Mouse (Mus musculus): ENCODE measurements around the gene Uroc1. TPM values are rescaled to one million over a fixed set of nuclear protein-coding genes. Genes with fewer than 3 reads are reported as not detected.

The Uroc1 gene
- total RNA-seq (2015) (not detected in 2 replicates), total RNA-seq (2017) (not detected in 2 replicates)

GRCm38 (mm10) chr6:90332561-90333425, at the start of gene Uroc1:
Gene Uroc1 (plus strand): TSS chr6:90333284.
- no peak for ATAC-seq (ENCODE audit: poor library complexity, severe bottlenecking)

- peak; percentile 51 for ATAC-seq (ENCODE audit: poor library complexity, severe bottlenecking)
Observed at GRCm38 (mm10) chr6:90288265-90288664, 44.8 kb upstream of the Uroc1 start.

- ATAC-seq (ENCODE audit: poor library complexity, severe bottlenecking): no peak
Observed at GRCm38 (mm10) chr6:90300919-90301318, 32.2 kb upstream of the Uroc1 start, which contains the start of gene BC048671. Gene BC048671 (plus strand): TSS chr6:90301219.

- ATAC-seq (ENCODE audit: poor library complexity, severe bottlenecking): no peak
Observed at GRCm38 (mm10) chr6:90306315-90306975, 26.6 kb upstream of the Uroc1 start.

GRCm38 (mm10) chr6:90308839-90309778, 24.0 kb upstream of the Uroc1 start:
- ATAC-seq (ENCODE audit: poor library complexity, severe bottlenecking): no peak

DNA sequence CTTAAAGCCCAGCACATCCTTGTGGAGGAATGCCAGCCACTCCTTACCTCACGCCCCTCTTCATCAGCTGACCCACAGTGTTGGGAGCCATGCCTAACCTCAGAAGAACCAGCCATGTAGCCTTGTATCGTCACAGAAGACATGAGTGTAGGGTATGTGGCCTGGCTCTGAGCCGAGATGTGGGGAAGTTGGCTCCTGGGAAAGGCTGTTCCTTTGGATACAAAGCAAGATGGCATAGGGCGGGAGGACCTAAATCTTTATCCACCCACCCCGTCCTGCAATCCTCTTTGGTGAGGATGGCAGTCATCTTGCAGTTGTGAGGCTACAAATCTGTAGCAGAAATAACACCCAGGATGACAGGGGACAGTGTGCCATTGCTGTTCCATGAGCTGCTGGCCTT, 17.1 kb upstream of the Uroc1 start:
- ATAC-seq (ENCODE audit: poor library complexity, severe bottlenecking): no peak

GRCm38 (mm10) chr6:90317510-90318258, 15.4 kb upstream of the Uroc1 start:
- ATAC-seq (ENCODE audit: poor library complexity, severe bottlenecking): no peak

DNA sequence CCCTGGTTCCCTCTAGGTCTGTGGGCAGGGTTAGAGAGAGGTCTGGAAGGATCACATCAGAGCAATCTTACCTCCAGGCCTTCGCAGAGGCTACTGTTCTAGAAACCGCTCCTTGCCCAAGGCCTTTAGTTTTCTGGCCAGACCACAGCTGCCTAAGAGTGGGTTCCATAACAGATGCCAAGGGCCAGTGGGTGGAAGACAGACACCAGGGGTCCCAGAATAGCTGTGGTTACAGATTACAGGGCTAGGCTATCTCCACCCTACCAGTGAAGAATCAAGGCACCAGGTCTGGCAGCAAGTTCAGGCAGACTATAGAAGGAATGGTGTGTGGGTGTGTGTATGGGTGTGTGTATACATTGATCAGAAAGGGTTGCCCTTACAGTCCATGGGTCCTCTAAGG, 14.1 kb upstream of the Uroc1 start:
- no peak for ATAC-seq (ENCODE audit: poor library complexity, severe bottlenecking)

- ATAC-seq (ENCODE audit: poor library complexity, severe bottlenecking): peak; percentile 13; the same call in 1 of the 2 replicates
Observed at GRCm38 (mm10) chr6:90319475-90320191, 13.5 kb upstream of the Uroc1 start.

GRCm38 (mm10) chr6:90320429-90320828, 12.7 kb upstream of the Uroc1 start:
- ATAC-seq (ENCODE audit: poor library complexity, severe bottlenecking): peak; percentile 51

DNA sequence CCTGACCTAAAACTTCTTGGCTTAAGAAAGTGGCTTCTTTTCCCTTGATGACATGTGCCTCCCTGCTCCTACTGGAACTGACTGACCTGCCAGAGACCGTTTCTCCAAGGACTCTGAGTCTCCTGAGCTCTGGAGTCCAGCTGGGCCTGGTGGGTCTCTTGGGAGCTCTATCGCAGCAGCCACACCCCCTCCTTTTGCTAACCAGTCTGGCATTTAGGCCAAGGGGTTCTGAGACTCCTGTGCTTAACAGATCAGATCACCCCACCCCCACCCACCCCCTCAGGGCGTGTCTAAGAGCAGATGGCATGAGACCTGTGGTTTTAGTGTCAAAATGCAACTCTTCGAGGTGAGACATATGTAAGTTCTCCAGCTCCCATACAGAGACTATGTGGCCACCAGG, 11.3 kb upstream of the Uroc1 start:
- ATAC-seq (ENCODE audit: poor library complexity, severe bottlenecking): peak; percentile 5; the same call in 1 of the 2 replicates

DNA sequence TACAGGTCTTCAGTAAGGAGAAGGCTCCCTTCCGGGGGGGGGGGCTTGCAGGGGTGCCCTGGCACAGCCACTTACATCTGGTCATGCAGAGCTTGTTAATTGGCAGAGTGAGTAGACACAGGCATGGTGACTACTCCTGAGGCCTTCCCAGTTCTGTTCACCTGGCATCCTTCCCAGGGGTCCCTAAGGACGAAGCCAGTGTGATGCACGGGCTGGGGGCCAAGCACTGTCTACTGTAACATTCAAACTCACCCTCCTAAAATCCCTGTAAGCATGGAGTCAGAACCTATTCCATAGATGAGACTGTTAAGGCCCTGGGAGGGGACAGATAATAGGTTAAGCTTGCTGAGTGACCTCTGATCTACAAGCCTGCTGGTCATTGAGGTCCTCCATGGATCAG, 9.1 kb upstream of the Uroc1 start:
- no peak for ATAC-seq (ENCODE audit: poor library complexity, severe bottlenecking)

- no peak for ATAC-seq (ENCODE audit: poor library complexity, severe bottlenecking)
Observed at GRCm38 (mm10) chr6:90324463-90324862, 8.6 kb upstream of the Uroc1 start.

- peak; percentile 60 for ATAC-seq (ENCODE audit: poor library complexity, severe bottlenecking)
Observed at GRCm38 (mm10) chr6:90324991-90325390, 8.1 kb upstream of the Uroc1 start, which contains the start of gene Chst13. Gene Chst13 (minus strand): TSS chr6:90325185.

- peak; percentile 51 for ATAC-seq (ENCODE audit: poor library complexity, severe bottlenecking)
Observed at GRCm38 (mm10) chr6:90327670-90328069, 5.4 kb upstream of the Uroc1 start.

GRCm38 (mm10) chr6:90329953-90330352, 3.1 kb upstream of the Uroc1 start:
- ATAC-seq (ENCODE audit: poor library complexity, severe bottlenecking): no peak

- peak; percentile 33; the same call in 1 of the 2 replicates for ATAC-seq (ENCODE audit: poor library complexity, severe bottlenecking)
Observed at GRCm38 (mm10) chr6:90334244-90334643, 1.2 kb downstream of the Uroc1 start.

DNA sequence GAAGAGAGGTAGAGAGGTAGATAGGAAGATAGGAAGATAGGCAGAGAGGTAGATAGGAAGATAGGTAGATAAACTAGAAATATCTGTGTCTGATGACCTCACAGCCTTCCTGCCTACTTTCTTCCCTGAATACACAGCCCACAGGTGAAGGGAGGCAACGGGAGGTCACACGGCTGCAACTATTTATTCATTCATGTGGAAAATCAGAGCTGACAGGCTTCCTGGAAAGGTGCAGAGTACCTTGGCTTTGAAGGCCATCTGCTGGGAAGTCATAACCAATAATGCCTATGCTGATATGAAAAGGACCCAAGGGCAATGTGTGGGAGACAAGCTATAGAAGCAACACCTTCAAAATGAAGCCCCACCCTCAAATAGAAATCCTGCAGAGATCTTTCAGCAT, 9.3 kb downstream of the Uroc1 start:
- no peak for ATAC-seq (ENCODE audit: poor library complexity, severe bottlenecking)

GRCm38 (mm10) chr6:90347183-90347582, 14.1 kb downstream of the Uroc1 start:
- peak; percentile 82 for ATAC-seq (ENCODE audit: poor library complexity, severe bottlenecking)

Data from megakaryocyte, adult 5-6 weeks (primary cell).